Mouse (Mus musculus): Measurements from ENCODE around the gene Gm9913.

The Gm9913 gene

GRCm38 (mm10) chr2:125505006-125505745 lies at the start of gene Gm9913:
Gm9913 (plus strand) TSS chr2:125505089.
- peak; percentile 35 for DNase-seq

GRCm38 (mm10) chr2:125456059-125456789 lies 48.7 kb upstream of the Gm9913 start:
- DNase-seq: no peak

- no peak for DNase-seq
Measured at GRCm38 (mm10) chr2:125459087-125459486, 45.8 kb upstream of the Gm9913 start.

- no peak for DNase-seq
Measured at GRCm38 (mm10) chr2:125464036-125464435, 40.9 kb upstream of the Gm9913 start.

- DNase-seq: peak; percentile 10
Measured at GRCm38 (mm10) chr2:125470553-125471295, 34.2 kb upstream of the Gm9913 start.

- no peak for DNase-seq
Measured at GRCm38 (mm10) chr2:125471721-125472120, 33.2 kb upstream of the Gm9913 start.

GRCm38 (mm10) chr2:125473228-125473627 lies 31.7 kb upstream of the Gm9913 start:
- no peak for DNase-seq

GRCm38 (mm10) chr2:125474690-125475089 lies 30.2 kb upstream of the Gm9913 start:
- DNase-seq: no peak

GRCm38 (mm10) chr2:125476231-125476630 lies 28.7 kb upstream of the Gm9913 start:
- DNase-seq: no peak

GRCm38 (mm10) chr2:125477367-125477766 lies 27.5 kb upstream of the Gm9913 start:
- DNase-seq: no peak

GRCm38 (mm10) chr2:125478705-125479104 lies 26.2 kb upstream of the Gm9913 start:
- no peak for DNase-seq

GRCm38 (mm10) chr2:125480057-125480456 lies 24.8 kb upstream of the Gm9913 start:
- no peak for DNase-seq

- DNase-seq: peak; percentile 76
Measured at GRCm38 (mm10) chr2:125481116-125481515, 23.8 kb upstream of the Gm9913 start.

GRCm38 (mm10) chr2:125481531-125482317 lies 23.2 kb upstream of the Gm9913 start:
- DNase-seq: no peak

GRCm38 (mm10) chr2:125484164-125484563 lies 20.7 kb upstream of the Gm9913 start:
- DNase-seq: no peak

GRCm38 (mm10) chr2:125484910-125485309 lies 20.0 kb upstream of the Gm9913 start:
- DNase-seq: no peak

GRCm38 (mm10) chr2:125489979-125490378 lies 14.9 kb upstream of the Gm9913 start:
- no peak for DNase-seq

GRCm38 (mm10) chr2:125492050-125492900 lies 12.6 kb upstream of the Gm9913 start:
- DNase-seq: no peak

GRCm38 (mm10) chr2:125494291-125494690 lies 10.6 kb upstream of the Gm9913 start:
- DNase-seq: no peak

GRCm38 (mm10) chr2:125494831-125495812 lies 9.8 kb upstream of the Gm9913 start:
- no peak for DNase-seq
